Mouse (Mus musculus) hindbrain, embryonic 14.5 days (tissue): Measurements from ENCODE around the gene Ergic1. TPM values are rescaled to one million over a fixed set of nuclear protein-coding genes. Genes with fewer than 3 reads are reported as not detected.

Source experiments
- ATAC-seq: fragments of 200-750 bp; cut with Nextera tagmentation; 2 replicates; pipeline ENCODE4 v1.8.0; 2017; ENCODE audit warnings: moderate number of reproducible peaks, mild to moderate bottlenecking, moderate TSS enrichment, moderate library complexity; ENCODE audit not compliant: low FRiP score
- DNase-seq: peaks from one replicate; pipeline ENCODE4 v3.0.0-alpha.2; 2015; ENCODE audit warnings: low spot score
- H3K27ac ChIP-seq: fragments of 300-500 bp; sonication (generic); 2 replicates; pipeline ENCODE4 v1.5.1; 2014; ENCODE audit warnings: mild to moderate bottlenecking, moderate library complexity
- H3K27me3 ChIP-seq: fragments of 300-500 bp; sonication (generic); 2 replicates; pipeline ENCODE4 v1.6.1; 2014; ENCODE audit warnings: mild to moderate bottlenecking, low read length, mixed read lengths; ENCODE audit not compliant: control insufficient read depth, insufficient read depth
- H3K36me3 ChIP-seq: fragments of 300-500 bp; sonication (generic); replicated peaks from 2 replicates; pipeline ENCODE4 v1.6.1; 2014; ENCODE audit not compliant: control insufficient read depth, insufficient read depth
- H3K4me1 ChIP-seq: fragments of 300-500 bp; sonication (generic); replicated peaks from 2 replicates; pipeline ENCODE4 v1.6.1; 2014; ENCODE audit warnings: antibody characterized with exemption, low read length, mixed read lengths; ENCODE audit not compliant: control insufficient read depth, insufficient read depth
- H3K4me2 ChIP-seq: fragments of 300-500 bp; sonication (generic); replicated peaks from 2 replicates; pipeline ENCODE4 v1.6.1; 2014; ENCODE audit warnings: mild to moderate bottlenecking, moderate library complexity
- H3K4me3 ChIP-seq: fragments of 300-500 bp; sonication (generic); replicated peaks from 2 replicates; pipeline ENCODE4 v1.5.1; 2014; ENCODE audit warnings: mild to moderate bottlenecking, low read length
- H3K9ac ChIP-seq: fragments of 300-500 bp; sonication (generic); 2 replicates; pipeline ENCODE4 v1.6.1; 2014
- H3K9me3 ChIP-seq: fragments of 300-500 bp; sonication (generic); 2 replicates; pipeline ENCODE4 v1.6.1; 2016; ENCODE audit warnings: low read length; ENCODE audit not compliant: control insufficient read depth
- WGBS: fragments of 180-500 bp; shearing (Covaris S2); extraction: QIAGEN DNeasy Blood & Tissue Kit; methylation state at CpG from one replicate; pipeline ENCODE4 v1.1.7; 2014; 5-methylcytosine and 5-hydroxymethylcytosine counted together
- polyA plus RNA-seq: library from polyadenylated mRNA; unstranded; fragments of >200 nt; fragmentation: Nextera tagmentation; extraction: Ambion mirVana; gene quantifications from 2 replicates; pipeline ENCODE4 v1.2.1, GENCODE M21; 2014

Ergic1 gene
- polyA plus RNA-seq, 1 experiment from 2014 or later, result 110 TPM

DNA sequence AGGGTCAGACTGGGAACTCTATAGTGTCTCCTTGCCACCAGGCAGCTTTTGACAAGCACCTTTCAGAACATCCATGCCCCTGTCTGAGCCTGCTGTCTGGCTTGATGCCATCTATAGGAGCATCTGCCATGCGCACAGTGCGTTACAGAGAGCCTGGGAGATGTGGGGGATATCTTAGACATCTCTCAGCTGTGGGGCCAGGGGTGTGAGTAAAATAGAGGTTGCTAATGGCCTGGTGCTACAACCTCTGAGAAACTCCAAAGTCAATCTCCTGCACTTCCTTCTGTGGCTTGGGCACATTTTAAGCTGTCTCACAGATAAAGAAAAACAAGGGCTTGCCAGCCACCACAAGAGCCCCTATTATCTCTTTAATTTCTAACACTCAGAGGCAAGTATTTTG lies 128.5 kb downstream of the Ergic1 start:
- 0 out of 2 replicates have a peak, but pooled peaks cover 10% of the 10 kb centered on the region for H3K4me1 ChIP-seq
- H3K27ac ChIP-seq, result peak overlapping the region; percentile 71
- no peaks in the 10 kb centered on the region for H3K9me3 ChIP-seq
- no peak for DNase-seq
- H3K9ac ChIP-seq, result no peak overlapping the region
- no peak overlapping the region for H3K4me2 ChIP-seq
- WGBS, result 67% methylated on average over 2 of the region's 2 CpGs
- ATAC-seq, result no peak
- no peak overlapping the region for H3K4me3 ChIP-seq
- H3K36me3 ChIP-seq, result peaks cover 17% of the 10 kb centered on the region
- H3K27me3 ChIP-seq, result no peaks in the 10 kb centered on the region

DNA sequence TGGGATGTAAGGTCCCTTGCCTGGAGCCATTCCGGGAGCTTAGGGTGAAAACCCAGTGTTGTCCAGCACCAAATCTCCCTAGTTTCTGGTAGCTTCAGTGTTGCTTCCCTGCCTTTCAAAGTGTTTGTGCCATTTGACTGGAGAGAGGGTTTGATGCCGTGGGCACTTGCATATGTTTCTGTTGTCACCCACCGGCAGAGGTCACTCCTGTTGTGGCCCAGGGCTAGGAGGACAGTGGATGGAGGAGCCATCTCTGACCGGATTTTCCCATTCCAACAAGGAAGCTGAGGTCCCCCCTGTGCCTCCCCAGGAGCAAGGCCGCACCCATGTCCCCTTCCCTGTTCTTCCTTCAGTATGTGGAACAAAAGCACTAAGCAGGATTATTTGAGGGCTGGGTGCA lies 128.9 kb downstream of the Ergic1 start:
- Histone ChIP-seq H3K36me3 (peaks cover 16% of the 10 kb centered on the region; the same call in 1 of the 2 replicates), H3K9ac (no peak overlapping the region), H3K9me3 (no peaks in the 10 kb centered on the region), H3K4me3 (no peak overlapping the region), H3K4me2 (no peak overlapping the region), H3K27me3 (no peaks in the 10 kb centered on the region), H3K27ac (no peak overlapping the region), H3K4me1 (0 out of 2 replicates have a peak, but pooled peaks cover 10% of the 10 kb centered on the region)
- DNase-seq, result no peak
- WGBS, result 90% methylated on average over 5 of the region's 5 CpGs
- no peak for ATAC-seq

DNA sequence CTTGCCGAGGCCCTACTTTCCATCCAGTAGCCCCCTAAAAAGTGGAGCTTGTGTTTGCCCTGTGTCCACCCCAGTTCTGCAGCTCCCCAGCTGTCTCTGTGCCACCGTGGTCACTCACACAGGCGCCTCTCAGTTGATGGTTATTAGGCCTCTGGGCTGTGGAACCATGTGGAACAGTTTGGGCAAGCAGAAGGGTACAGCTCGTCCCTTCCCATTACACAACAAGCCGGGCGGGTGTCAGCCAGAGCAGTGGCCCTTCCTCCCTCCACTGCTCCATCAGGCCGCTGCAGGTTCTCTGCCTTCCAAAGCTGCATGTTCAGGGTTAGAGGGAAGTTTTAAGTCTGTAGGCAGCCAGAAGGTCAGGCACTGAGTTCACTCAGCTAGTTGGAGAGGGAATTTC lies 129.8 kb downstream of the Ergic1 start:
- DNase-seq (no peak), ATAC-seq (no peak)
- 85% methylated on average over 7 of the region's 7 CpGs for WGBS
- H3K4me1 ChIP-seq, result 0 out of 2 replicates have a peak, but pooled peaks cover 10% of the 10 kb centered on the region
- H3K36me3 ChIP-seq, result peaks cover 20% of the 10 kb centered on the region
- H3K27me3 ChIP-seq, result no peaks in the 10 kb centered on the region
- H3K27ac ChIP-seq, result no peak overlapping the region
- H3K9me3 ChIP-seq, result no peaks in the 10 kb centered on the region
- H3K9ac ChIP-seq, result no peak overlapping the region
- no peak overlapping the region for H3K4me2 ChIP-seq
- no peak overlapping the region for H3K4me3 ChIP-seq

DNA sequence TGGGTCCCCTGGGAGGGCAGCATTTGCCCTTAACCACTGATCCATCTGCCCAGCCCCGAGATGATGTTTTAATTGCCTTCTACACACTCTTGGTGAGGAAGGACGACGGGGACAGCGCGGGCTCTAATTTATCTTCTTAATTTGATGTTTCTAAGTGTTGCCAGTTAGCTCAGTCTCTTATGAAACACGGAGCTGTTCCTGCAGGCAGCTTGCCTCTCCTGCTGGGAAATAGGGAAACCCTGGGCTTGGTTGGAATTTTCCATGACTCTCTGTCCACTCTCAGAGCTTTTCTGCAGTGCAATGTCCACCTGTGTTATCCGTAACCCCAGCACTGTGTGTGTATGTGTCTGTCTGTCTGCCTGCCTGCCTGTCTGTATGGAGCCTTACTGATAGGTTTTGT lies 132.1 kb downstream of the Ergic1 start:
- ATAC-seq (no peak), DNase-seq (no peak)
- Histone ChIP-seq H3K4me1 (0 out of 2 replicates have a peak, but pooled peaks cover 8% of the 10 kb centered on the region), H3K27ac (no peak overlapping the region), H3K27me3 (no peaks in the 10 kb centered on the region), H3K36me3 (peaks cover 34% of the 10 kb centered on the region), H3K9ac (no peak overlapping the region), H3K4me3 (no peak overlapping the region), H3K9me3 (no peaks in the 10 kb centered on the region), H3K4me2 (no peak overlapping the region)
- 69% methylated on average over 7 of the region's 7 CpGs for WGBS

DNA sequence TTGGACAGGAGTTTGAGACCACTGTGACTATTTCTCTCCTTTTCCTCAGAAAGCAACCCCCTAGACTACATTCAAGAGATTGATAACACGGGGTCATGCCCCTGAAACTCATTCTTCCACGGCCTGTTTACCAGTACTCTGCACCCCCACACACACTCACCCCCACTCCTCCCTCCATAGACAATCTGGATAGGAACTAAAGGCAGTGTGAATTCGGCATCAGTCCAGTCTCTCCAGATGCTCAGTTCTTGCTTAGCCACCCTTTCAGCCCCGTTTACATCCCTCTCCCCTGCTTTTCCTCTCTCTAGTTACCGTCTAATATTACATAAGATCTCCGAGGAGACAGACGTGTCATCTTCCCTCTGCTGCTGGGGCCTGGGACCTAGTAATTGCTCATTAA lies 132.9 kb downstream of the Ergic1 start:
- 80% methylated on average over 7 of the region's 7 CpGs for WGBS
- H3K4me2 ChIP-seq, result no peak overlapping the region
- no peak overlapping the region for H3K9ac ChIP-seq
- peaks cover 41% of the 10 kb centered on the region for H3K36me3 ChIP-seq
- ATAC-seq, result no peak
- H3K4me3 ChIP-seq, result no peak overlapping the region
- H3K4me1 ChIP-seq, result 0 out of 2 replicates have a peak, but pooled peaks cover 6% of the 10 kb centered on the region
- H3K27me3 ChIP-seq, result no peaks in the 10 kb centered on the region
- H3K27ac ChIP-seq, result no peak overlapping the region
- no peak for DNase-seq
- no peaks in the 10 kb centered on the region for H3K9me3 ChIP-seq

DNA sequence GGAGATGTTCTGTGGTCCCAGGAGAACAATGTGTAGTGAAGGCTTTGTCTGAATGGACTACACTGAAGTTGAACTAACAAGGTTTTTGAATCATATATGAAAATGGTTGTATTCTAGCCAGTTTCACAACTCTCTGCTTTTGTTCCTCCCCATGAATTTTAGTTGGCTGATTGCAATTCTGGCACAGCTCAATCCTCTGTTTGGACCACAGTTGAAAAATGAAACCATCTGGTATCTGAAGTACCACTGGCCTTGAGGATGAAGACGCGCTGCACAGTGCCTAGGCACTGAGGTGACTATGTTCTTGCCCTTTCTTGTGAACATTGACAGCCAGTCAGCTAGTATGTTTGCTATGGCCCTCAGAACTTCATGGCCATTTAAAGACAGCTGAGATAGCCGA lies 133.9 kb downstream of the Ergic1 start:
- Histone ChIP-seq H3K9me3 (no peaks in the 10 kb centered on the region), H3K27ac (no peak overlapping the region), H3K36me3 (peaks cover 52% of the 10 kb centered on the region), H3K4me2 (no peak overlapping the region), H3K27me3 (no peaks in the 10 kb centered on the region), H3K4me3 (no peak overlapping the region), H3K4me1 (no peaks in the 10 kb centered on the region), H3K9ac (no peak overlapping the region)
- DNase-seq, result no peak
- 98% methylated on average over 3 of the region's 3 CpGs for WGBS
- no peak for ATAC-seq

DNA sequence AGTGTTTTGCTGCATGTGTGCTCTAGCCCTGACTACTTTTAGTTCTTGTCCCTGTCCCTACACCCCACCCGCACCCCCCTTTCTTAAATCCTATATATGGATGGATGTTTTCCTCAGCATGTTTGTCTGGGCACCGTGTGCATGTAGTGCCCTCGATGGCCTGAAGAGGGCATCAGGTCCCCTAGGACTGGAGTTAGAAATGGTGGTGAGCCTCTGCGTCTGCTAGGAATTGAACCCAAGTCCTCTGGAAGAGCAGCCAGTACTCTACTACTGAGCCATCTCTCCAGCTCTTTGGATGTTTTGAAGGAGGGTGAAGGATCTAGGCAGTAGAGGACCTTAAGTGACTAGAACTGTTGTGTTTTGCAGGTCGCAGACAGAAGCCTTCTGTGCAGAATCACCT lies 137.6 kb downstream of the Ergic1 start:
- H3K27me3 ChIP-seq, result no peaks in the 10 kb centered on the region
- ATAC-seq (no peak), DNase-seq (no peak)
- 86% methylated on average over 5 of the region's 5 CpGs for WGBS
- no peak overlapping the region for H3K4me3 ChIP-seq
- H3K9ac ChIP-seq, result no peak overlapping the region
- H3K4me2 ChIP-seq, result no peak overlapping the region
- H3K9me3 ChIP-seq, result no peaks in the 10 kb centered on the region
- H3K27ac ChIP-seq, result no peak overlapping the region
- H3K4me1 ChIP-seq, result no peaks in the 10 kb centered on the region
- H3K36me3 ChIP-seq, result peaks cover 65% of the 10 kb centered on the region

DNA sequence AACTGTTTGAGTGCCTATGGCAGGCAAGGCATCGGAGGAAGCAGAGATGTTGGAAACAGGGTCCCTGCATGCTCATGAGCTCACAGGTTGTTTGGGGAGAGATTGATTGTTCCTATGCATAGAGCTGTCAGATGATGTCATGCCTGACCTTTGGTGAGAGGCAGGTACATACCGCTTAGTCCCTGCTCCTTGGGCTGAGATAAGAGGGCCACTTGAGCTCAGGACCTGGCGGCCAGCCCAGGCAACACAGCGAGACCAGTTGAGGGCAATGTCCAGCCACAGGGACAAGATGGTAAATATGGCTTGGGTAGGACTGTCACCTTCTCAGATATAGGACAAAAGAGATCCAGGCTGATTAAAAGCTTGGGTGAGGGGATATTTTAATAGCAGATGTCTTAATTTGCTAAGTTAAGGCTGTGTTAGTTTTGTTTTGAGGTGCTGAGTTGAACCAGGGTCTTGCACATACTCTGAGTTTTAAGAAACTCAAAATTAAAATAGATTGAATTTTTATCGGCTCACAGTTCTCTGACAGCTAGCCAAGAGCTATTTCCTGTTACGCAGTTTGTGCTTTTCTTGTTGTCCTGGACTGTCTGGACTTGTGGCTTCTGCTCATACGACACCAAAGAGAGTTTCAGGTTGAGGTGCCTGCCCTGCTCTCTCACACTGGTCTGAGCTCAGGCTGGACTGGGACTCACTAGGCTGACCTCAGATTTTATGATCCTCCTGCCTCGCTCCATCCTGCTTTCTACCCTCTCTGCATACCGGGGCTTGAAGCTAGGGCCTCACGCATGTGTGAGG lies 138.7 kb downstream of the Ergic1 start:
- H3K27me3 ChIP-seq, result no peaks in the 10 kb centered on the region
- H3K9me3 ChIP-seq, result no peaks in the 10 kb centered on the region
- 96% methylated on average over 10 of the region's 10 CpGs for WGBS
- no peak for ATAC-seq
- no peak overlapping the region for H3K4me3 ChIP-seq
- no peaks in the 10 kb centered on the region for H3K4me1 ChIP-seq
- H3K36me3 ChIP-seq, result peaks cover 64% of the 10 kb centered on the region
- no peak overlapping the region for H3K27ac ChIP-seq
- DNase-seq, result no peak
- H3K9ac ChIP-seq, result no peak overlapping the region
- no peak overlapping the region for H3K4me2 ChIP-seq

DNA sequence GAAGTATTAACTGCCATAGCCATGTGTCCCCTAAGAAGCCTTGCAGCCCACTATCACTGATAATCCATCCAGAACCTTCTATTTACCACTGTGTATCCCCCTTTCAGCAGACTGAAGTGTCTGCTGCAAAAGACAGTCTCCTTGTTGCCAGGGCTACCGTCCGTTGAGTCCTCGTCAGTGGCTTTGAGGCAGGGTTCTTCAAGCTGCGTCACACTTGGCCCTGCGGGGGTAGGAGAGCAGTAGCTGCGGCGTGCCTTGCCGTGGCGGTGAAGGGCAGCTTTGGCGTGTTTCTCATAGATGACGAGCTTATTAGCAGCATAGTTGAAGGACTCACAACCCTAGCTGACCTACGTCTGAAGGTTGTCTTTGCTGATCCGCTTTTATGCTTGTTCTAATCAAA lies 140.3 kb downstream of the Ergic1 start:
- 74% methylated on average over 13 of the region's 13 CpGs for WGBS
- H3K27ac ChIP-seq, result no peak overlapping the region
- H3K9ac ChIP-seq, result no peak overlapping the region
- no peaks in the 10 kb centered on the region for H3K9me3 ChIP-seq
- no peak for ATAC-seq
- H3K36me3 ChIP-seq, result peaks cover 49% of the 10 kb centered on the region
- no peak overlapping the region for H3K4me2 ChIP-seq
- no peaks in the 10 kb centered on the region for H3K4me1 ChIP-seq
- H3K27me3 ChIP-seq, result no peaks in the 10 kb centered on the region
- no peak overlapping the region for H3K4me3 ChIP-seq
- DNase-seq, result no peak
